Mouse (Mus musculus) kidney, postnatal 0 days (tissue): ENCODE data around the gene Opn4. TPM values are rescaled to one million over a fixed set of nuclear protein-coding genes. Genes with fewer than 3 reads are reported as not detected.
A peak's percentile ranks its signal among the peaks of the same experiment; 100 is the strongest.

Experiments
- ATAC-seq: fragments of 200-750 bp; cut with Nextera tagmentation; replicated peaks from 2 replicates; pipeline ENCODE4 v1.8.0; 2017; ENCODE audit warnings: low read depth, moderate number of reproducible peaks, moderate TSS enrichment, moderate library complexity; ENCODE audit not compliant: low FRiP score
- DNase-seq: peaks from one replicate; pipeline ENCODE4 v3.0.0-alpha.2; 2016; ENCODE audit warnings: low spot score
- H3K27ac ChIP-seq: fragments of 300-500 bp; sonication (generic); 2 replicates; pipeline ENCODE4 v1.5.1; 2014; ENCODE audit warnings: mild to moderate bottlenecking
- H3K27me3 ChIP-seq: fragments of 300-500 bp; sonication (generic); 2 replicates; pipeline ENCODE4 v1.6.1; 2014; ENCODE audit warnings: low read length, mixed read lengths; ENCODE audit not compliant: insufficient read depth
- H3K36me3 ChIP-seq: fragments of 300-500 bp; sonication (generic); 2 replicates; pipeline ENCODE4 v1.6.1; 2014; ENCODE audit warnings: low read length, mixed read lengths; ENCODE audit not compliant: insufficient read depth
- H3K4me1 ChIP-seq: fragments of 300-500 bp; sonication (generic); replicated peaks from 2 replicates; pipeline ENCODE4 v1.6.1; 2014; ENCODE audit warnings: antibody characterized with exemption, low read length, mixed read lengths; ENCODE audit not compliant: insufficient read depth
- H3K4me2 ChIP-seq: fragments of 300-500 bp; sonication (generic); 2 replicates; pipeline ENCODE4 v1.6.1; 2014; ENCODE audit warnings: mild to moderate bottlenecking, low read length, moderate library complexity, mixed read lengths
- H3K4me3 ChIP-seq: fragments of 300-500 bp; sonication (generic); replicated peaks from 2 replicates; pipeline ENCODE4 v1.5.1; 2014; ENCODE audit warnings: low read depth, low read length
- H3K9ac ChIP-seq: fragments of 300-500 bp; sonication (generic); 2 replicates; pipeline ENCODE4 v1.6.1; 2014; ENCODE audit warnings: low read depth, low read length
- H3K9me3 ChIP-seq: fragments of 300-500 bp; sonication (generic); replicated peaks from 2 replicates; pipeline ENCODE4 v1.6.1; 2016; ENCODE audit warnings: low read length, inconsistent platforms, mixed read lengths
- CTCF ChIP-seq: IDR thresholded peaks from 2 replicates; pipeline ENCODE4 v1.5.1; 2016; ENCODE audit warnings: antibody characterized with exemption, low read depth, mild to moderate bottlenecking, moderate library complexity
- WGBS: fragments of 180-500 bp; shearing (Covaris S2); extraction: QIAGEN DNeasy Blood & Tissue Kit; methylation state at CpG from one replicate; pipeline ENCODE4 v1.1.7; 2014; 5-methylcytosine and 5-hydroxymethylcytosine counted together
- polyA plus RNA-seq: library from polyadenylated mRNA; unstranded; fragments of >200 nt; fragmentation: Nextera tagmentation; extraction: Ambion mirVana; gene quantifications from 2 replicates; pipeline ENCODE4 v1.2.1, GENCODE M21; 2015

Gene Opn4
- polyA plus RNA-seq, 1 experiment from 2014 or later = 0.22 TPM

DNA sequence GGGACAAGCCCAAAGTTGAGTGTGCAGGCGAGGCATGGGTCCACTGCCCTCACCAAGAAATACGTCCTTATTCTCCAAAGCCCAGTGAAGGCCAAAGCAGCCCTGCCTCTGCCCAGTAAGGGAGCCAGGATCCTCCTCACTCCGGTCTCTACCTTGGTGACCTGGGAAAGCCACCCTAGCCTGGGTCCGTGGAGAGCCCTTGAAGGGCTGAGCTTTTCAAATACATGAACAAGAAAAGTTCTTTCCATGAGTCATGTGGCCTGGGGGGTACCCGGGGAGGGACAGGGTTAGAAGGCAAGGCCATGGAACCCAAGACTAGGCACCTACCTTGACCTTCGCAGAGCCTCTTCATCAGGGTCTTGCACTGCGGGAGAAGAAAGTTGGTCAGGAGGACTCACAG lies 33.4 kb downstream of the Opn4 start:
- ATAC-seq = no peak
- Histone ChIP-seq H3K4me3 (no peak overlapping the region), H3K4me1 (0 out of 2 replicates have a peak, but pooled peaks cover 5% of the 10 kb centered on the region), H3K4me2 (no peak overlapping the region), H3K27ac (no peak overlapping the region), H3K36me3 (no peaks in the 10 kb centered on the region), H3K9ac (no peak overlapping the region), H3K9me3 (no peaks in the 10 kb centered on the region), H3K27me3 (no peaks in the 10 kb centered on the region)
- DNase-seq = no peak
- TF ChIP-seq CTCF = no peak
- WGBS = 94% methylated on average over 7 of the region's 7 CpGs

DNA sequence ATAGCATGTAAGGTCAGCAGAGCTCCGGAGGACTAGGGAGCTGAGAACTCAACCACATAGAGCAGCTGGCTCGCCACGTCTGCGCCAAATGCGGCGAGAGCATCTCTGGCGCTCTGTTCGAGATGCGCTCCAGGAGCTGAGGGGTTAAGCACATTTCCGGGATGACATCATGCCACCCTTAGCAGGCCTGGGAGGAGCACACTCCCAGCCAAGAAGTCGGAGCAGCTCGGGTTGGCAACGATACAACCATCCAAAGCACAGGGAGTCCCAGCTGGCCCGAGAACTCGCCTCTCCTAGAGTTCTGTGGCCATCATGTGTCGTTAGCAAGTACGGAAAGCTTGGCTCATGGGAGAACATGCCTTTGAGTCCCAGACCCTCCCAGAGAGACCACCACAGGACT lies 34.2 kb downstream of the Opn4 start:
- H3K4me3 ChIP-seq = no peak overlapping the region
- no peak for TF ChIP-seq CTCF
- 0 out of 2 replicates have a peak, but pooled peaks cover 5% of the 10 kb centered on the region for H3K4me1 ChIP-seq
- no peaks in the 10 kb centered on the region for H3K27me3 ChIP-seq
- DNase-seq (peak; percentile 79), ATAC-seq (no peak)
- H3K36me3 ChIP-seq = no peaks in the 10 kb centered on the region
- H3K27ac ChIP-seq = no peak overlapping the region
- H3K9ac ChIP-seq = no peak overlapping the region
- 60% methylated on average over 17 of the region's 17 CpGs for WGBS
- no peak overlapping the region for H3K4me2 ChIP-seq
- H3K9me3 ChIP-seq = no peaks in the 10 kb centered on the region

DNA sequence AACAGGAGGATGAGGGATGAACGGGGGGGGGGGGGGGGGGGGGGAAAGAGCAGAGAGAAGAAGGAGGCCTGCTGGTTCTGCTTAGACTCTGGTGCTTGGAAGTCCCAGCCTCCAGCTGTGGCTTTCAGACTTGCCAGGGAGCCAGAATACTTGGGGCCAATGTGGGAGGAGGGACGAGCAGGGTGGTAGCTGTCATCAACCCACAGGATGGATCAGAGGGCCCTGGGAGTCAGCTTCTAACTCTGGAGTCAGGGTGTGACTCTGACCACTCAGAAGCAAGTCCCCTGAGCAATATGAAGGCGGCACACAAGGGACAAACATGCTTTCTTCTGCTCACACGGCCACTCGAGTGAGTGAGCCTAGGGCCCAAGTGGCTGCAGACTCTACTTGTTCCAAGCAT lies 35.3 kb downstream of the Opn4 start:
- no peak for ATAC-seq
- DNase-seq = no peak
- no peaks in the 10 kb centered on the region for H3K27me3 ChIP-seq
- TF ChIP-seq CTCF = no peak
- H3K27ac ChIP-seq = no peak overlapping the region
- H3K4me2 ChIP-seq = no peak overlapping the region
- H3K36me3 ChIP-seq = no peaks in the 10 kb centered on the region
- no peak overlapping the region for H3K9ac ChIP-seq
- H3K4me1 ChIP-seq = 0 out of 2 replicates have a peak, but pooled peaks cover 5% of the 10 kb centered on the region
- 73% methylated on average over 5 of the region's 5 CpGs for WGBS
- H3K9me3 ChIP-seq = no peaks in the 10 kb centered on the region
- H3K4me3 ChIP-seq = no peak overlapping the region

DNA sequence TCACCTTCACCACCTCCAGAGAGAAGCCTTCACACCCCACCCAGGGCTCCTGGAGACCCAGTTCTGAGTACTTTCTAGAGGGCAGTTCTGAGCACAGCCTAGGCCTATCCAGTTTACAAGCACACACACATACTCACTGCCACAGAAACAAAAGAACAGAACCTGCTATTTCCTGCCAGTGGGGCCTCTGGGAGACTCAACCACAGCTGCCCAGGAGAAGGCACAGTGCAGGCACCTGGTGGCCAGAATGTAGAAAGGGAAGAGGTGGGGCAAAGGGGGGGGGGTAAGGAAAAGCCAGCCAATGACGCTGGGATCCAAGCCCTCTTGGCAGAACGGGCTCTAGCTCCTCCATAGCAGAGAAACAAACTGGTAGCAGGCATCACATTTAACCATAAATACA lies 37.5 kb downstream of the Opn4 start:
- Histone ChIP-seq H3K4me2 (no peak overlapping the region), H3K4me1 (0 out of 2 replicates have a peak, but pooled peaks cover 5% of the 10 kb centered on the region), H3K4me3 (no peak overlapping the region), H3K9me3 (no peaks in the 10 kb centered on the region), H3K27ac (no peak overlapping the region), H3K36me3 (no peaks in the 10 kb centered on the region), H3K9ac (no peak overlapping the region), H3K27me3 (no peaks in the 10 kb centered on the region)
- ATAC-seq (0 out of 2 replicates have a peak, but pooled peaks have one; percentile 23), DNase-seq (no peak)
- peak; percentile 51 for TF ChIP-seq CTCF
- 7% methylated on average over 2 of the region's 2 CpGs for WGBS

DNA sequence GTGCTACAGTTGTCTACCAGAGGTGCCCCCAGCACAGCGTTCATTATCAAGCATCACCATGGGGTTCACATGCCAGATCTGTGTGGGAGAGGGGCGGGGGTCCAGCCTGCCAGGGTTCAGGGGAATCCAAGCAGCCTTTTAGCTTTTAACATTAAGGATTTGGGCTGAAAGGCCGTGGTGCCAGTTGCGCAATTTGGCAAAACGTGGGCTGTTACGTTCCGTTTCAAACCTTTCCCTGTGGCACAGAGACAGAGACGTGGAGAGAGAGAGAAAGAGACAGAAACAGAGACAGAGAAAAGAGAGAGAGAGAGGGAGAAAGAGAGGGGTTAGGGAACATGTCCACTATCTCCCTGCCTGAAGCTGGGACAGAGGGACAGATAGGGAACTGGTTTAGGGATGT lies 38.3 kb downstream of the Opn4 start:
- no peak for DNase-seq
- no peaks in the 10 kb centered on the region for H3K36me3 ChIP-seq

GRCm38 (mm10) chr14:34558947-34559346 lies 41.0 kb downstream of the Opn4 start:
- H3K9me3 ChIP-seq = no peaks in the 10 kb centered on the region
- DNase-seq (no peak), ATAC-seq (no peak)
- H3K4me2 ChIP-seq = no peak overlapping the region
- no peak overlapping the region for H3K27ac ChIP-seq
- no peaks in the 10 kb centered on the region for H3K36me3 ChIP-seq
- H3K4me1 ChIP-seq = no peaks in the 10 kb centered on the region
- TF ChIP-seq CTCF = no peak
- no peak overlapping the region for H3K9ac ChIP-seq
- H3K4me3 ChIP-seq = no peak overlapping the region
- H3K27me3 ChIP-seq = no peaks in the 10 kb centered on the region
- WGBS = 75% methylated on average over 9 of the region's 9 CpGs

More for the DNA sequence above, 38.3 kb downstream of the Opn4 start:
- Histone ChIP-seq H3K4me1 (0 out of 2 replicates have a peak, but pooled peaks cover 5% of the 10 kb centered on the region), H3K27me3 (no peaks in the 10 kb centered on the region), H3K9ac (no peak overlapping the region), H3K9me3 (no peaks in the 10 kb centered on the region), H3K4me3 (no peak overlapping the region), H3K27ac (no peak overlapping the region), H3K4me2 (no peak overlapping the region)
- 91% methylated on average over 8 of the region's 8 CpGs for WGBS
- no peak for TF ChIP-seq CTCF
- ATAC-seq = no peak

GRCm38 (mm10) chr14:34555211-34555610 lies 44.7 kb downstream of the Opn4 start:
- H3K4me3 ChIP-seq = no peak overlapping the region
- no peaks in the 10 kb centered on the region for H3K9me3 ChIP-seq
- H3K36me3 ChIP-seq = no peaks in the 10 kb centered on the region
- DNase-seq (no peak), ATAC-seq (no peak)
- 53% methylated on average over 13 of the region's 13 CpGs for WGBS
- no peak for TF ChIP-seq CTCF
- H3K4me2 ChIP-seq = no peak overlapping the region
- H3K27ac ChIP-seq = no peak overlapping the region
- H3K27me3 ChIP-seq = no peaks in the 10 kb centered on the region
- H3K4me1 ChIP-seq = no peaks in the 10 kb centered on the region
- H3K9ac ChIP-seq = no peak overlapping the region
